Mouse (Mus musculus) 3134 (cell line): Measurements from ENCODE around the gene Gm42417.

Source experiments
- DNase-seq: peaks from one replicate; pipeline ENCODE4 v3.0.0-alpha.2; 2011; ENCODE audit warnings: low spot score; ENCODE audit not compliant: insufficient read length; ENCODE audit errors: extremely low read depth

Gene Gm42417

GRCm38 (mm10) chr1:36539186-36539585 lies at the start of gene Gm42417:
Gene Gm42417, minus strand, starts transcription at chr1:36539429.
- no peak for DNase-seq

DNA sequence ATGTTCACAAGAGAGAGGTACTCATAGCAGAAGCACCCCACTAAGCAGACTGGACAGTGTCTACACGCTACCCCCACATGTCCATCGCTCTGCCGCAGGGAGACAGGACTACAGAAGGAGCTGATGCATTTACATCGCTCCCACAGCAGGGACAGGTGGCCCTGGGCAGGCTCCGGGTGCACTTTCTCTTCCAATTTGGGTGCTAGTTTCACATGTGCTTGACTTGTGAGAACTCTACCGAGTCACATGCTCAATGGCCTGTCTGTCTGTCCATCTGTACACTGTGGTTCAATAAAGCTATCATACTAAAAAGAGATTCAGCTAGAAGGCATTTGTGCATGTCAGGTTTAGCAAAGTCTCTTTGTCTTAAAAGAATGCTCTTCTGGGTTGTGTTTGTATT lies 48.6 kb upstream of the Gm42417 start:
- no peak for DNase-seq

DNA sequence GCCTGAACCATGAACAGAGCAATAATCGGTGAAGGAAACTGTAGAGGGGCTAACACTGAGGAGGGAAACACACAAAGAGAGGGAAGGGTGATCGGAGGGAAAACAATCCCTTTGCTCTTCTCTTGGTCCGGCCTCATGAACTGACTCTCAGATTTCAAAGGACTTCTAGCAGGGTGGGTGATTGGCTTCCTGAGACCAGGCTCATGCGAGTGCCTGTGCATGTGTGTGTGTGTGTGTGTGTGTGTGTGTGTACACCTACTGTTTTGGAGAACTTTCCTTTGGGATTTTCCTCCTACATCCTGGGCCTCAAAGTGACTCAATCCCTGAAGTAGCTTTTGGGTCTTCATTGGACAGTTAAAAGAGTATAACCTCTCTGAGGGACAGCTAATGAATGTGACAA lies 47.1 kb upstream of the Gm42417 start:
- no peak for DNase-seq

GRCm38 (mm10) chr1:36583408-36584116 lies 44.3 kb upstream of the Gm42417 start:
- DNase-seq = no peak

DNA sequence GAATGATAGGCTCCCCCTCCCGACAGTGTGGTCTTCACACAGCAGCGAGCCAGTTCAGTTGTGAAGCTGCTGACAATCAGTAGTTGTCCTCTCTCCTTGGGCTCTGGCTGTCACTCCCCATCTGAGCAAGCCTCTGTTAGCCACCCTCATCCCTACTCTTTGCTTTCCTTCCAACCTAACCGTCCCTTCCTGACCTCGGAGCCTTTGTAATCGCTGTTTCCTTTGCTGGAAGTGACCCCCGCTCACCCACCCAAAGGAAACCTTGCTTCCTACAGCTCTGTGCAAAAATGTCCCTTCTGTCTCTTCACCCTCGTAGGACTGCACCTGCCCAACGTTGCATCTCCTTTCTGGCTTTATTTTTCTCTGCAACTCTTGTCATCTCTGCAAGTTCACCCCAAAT lies 43.0 kb upstream of the Gm42417 start:
- no peak for DNase-seq

DNA sequence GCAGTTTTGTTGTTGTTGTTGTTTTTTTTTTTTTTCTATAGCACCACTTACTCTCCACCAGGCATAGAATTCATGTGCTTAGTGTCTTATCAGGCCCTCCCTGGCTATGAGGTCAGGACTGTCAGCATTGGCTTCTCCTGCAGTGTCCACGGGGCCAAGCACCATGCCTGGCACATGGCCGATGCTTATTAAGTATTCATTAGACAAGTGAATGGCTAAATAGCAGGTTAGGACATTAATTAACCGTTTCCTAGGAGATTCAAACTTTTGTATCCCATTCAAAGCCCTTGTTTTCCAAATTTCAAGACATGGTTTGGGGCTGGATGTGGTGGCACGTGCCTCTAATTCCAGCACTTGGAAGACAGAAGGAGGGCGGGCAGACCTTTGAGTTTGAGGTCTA lies 42.0 kb upstream of the Gm42417 start:
- DNase-seq = no peak

DNA sequence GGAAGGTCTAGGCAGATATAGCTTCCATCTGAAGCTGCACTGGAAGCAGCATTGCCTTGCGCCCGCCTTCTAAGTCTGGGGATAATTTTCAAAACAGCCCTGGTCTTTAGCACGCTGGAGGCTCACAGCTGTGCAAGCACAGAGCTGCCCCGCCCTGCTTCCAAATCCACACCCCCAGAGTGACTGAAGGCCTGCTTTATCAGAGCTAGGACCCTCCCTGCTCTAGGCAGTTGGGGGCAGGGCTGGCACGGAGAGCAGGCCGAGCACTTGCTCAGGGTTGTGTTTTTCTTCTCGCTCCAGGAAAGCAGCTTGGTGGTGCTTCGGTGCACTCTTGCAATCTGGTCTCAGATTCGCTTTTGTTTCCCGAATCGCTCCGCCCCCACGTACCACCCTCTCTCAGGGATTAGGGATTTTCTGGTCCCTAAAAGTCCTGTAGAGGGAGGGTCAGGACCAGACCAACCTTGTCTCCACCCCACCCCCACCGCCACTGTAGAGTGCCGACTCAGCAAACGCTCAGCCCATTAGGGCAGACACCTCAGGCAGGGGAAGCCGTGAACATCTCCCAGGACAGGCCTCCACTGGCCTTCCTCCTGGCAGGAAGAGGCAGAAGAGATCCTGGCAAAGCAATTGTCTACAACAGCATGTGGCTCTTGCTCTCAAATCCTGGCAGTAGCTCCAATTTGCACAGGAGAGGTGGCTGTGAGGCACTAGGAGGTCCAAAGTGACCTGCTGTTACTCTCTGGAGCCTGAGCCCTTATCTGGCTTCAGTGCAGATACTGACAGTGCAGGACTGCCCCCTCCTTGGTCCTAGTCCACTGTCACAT lies 41.4 kb upstream of the Gm42417 start:
- DNase-seq = no peak

DNA sequence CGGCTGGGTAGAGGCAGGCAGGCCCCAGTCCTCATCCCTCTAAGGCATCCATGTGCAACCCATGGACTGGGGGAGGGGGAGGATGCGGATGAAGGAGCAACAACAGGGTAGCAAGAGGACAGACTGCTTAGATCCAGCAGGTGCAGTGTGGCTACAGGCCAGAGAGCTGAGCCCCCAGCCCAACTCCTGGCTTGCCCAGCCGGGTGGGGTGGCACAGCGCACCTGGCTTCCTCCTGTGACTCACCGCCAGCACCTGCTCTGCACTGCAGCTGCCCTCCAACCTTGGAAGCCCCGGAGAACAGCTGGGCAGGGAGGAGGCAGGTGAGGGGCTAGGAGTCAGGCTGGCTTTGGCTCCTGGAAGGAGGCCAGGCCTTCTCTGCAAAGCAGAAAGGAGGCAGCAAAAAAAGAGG lies 40.8 kb upstream of the Gm42417 start:
- no peak for DNase-seq

DNA sequence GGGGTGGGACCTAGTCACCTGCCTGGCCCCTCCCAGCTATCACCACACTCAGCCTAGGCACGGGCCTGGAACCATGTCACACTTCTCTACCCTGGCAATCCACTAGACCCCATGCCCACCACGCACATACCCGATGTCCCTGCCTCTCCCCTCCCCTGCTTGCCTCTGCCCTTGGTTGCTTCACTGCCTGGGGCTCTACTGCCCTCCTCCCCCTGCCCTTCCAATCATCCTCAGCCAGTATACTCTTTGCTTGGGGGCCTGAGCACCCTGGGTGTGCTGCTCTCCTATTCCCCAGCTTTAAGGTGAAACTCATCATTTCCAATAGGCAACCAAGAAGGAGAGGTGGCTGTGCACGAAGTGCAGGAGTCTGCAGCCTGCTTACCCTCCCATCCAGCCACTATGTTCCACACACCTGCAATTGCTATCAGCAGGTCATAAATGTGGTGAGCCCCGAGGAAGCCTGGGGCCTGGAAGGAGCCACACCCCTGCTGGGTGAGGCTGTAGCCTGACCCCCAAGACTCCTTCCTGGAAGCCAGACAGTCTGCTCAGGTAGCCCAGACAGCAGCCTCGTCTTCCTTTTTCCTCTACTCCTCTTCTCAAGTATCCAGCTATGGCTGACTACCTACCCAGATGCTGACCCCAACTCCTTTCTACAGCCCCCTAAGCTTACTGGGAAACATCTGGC lies 37.9 kb upstream of the Gm42417 start:
- no peak for DNase-seq

DNA sequence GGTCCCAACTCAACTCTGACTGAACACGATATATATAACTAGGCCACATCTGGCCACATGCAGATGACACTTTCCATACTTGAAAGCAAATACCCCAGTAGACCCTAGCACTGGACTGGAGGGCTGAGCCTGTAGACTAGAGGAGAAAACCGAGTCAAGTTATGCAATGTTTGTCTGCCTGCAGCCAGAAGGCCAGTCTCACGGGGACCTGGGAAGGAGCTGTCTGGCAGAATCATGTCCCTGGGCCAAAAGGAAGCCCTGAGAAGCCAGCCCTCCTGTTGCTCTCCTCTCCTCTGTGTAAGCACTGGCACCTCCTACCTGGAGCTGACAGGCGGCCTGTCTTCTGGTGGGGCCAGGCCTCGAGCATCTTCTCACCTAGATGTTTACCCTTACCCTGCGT lies 36.1 kb upstream of the Gm42417 start:
- DNase-seq = no peak

DNA sequence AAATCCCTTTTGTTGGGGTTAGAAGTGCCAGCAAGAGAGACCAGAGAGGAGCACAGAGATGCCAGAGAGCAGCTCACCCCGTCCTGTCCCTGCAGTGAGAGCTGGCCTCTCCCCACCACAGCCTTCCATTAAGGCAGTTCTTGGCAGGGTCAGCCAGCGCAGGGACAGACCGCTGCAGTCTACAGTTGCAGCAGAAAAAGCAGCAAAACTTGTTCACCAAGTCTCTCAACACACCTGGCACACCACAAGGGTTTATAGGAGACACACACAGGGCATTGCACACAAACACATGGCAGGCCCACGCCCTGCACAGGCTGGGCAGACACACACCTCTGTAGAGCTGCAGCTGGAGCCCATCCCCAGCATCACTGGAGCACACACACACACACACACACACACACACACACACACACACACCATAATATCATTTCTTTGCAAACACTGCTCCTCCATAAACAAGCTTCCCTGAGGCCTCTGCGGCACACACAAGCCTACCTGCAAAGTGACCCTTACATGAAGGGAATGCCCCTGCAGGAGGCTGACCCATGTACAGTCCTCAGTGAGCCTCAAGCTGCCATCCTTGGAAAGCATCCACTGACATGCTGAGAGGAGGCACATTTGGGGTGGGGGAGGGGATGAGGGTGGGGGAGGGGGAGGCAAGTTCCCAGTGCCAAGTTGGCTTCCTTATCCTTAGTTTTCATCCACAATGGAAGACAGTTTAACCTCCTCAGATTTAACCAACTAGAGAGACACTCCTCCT lies 35.1 kb upstream of the Gm42417 start:
- DNase-seq = no peak

DNA sequence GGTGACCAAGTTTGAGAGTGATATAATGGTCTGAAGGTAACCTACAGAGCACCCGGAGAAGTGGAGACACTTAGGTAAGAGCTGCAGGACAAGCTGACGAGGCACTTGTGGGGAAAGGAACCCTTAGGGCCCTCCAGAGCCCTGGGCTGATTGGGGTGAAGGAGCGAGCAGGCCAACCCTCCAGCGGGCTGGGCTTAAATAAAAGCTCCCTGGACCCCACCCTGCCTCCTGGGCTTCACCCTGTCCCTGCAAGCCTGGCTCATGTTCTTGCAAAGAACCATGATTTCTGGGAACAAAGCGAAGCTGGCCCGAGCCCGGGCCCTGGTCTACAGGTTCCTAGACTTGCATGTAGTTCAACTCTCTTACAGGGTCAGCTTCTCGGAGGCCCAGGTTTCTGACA lies 34.3 kb upstream of the Gm42417 start:
- DNase-seq = no peak

DNA sequence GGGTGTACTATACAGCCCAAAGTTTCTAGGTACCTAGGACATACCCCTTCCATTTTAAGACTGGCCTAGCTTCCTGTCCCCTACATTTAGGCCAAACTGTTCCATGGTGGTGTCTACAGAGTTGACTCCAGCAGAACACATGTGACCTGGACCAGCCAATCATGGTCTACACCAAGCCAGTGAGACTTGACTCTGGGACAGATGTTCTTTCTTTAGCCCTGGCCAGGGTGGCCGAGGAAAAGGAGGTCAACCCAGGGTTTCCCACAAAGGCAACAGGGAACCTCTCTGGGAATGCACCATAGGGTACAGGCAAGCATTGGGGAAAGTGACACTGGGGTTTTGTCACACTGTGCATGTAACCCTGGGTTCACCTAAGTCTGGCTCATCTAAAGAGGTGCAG lies 33.5 kb upstream of the Gm42417 start:
- no peak for DNase-seq

- no peak for DNase-seq
Observed at GRCm38 (mm10) chr1:36572140-36572700, 33.0 kb upstream of the Gm42417 start.

- DNase-seq = no peak
Observed at GRCm38 (mm10) chr1:36571627-36572026, 32.4 kb upstream of the Gm42417 start.

- no peak for DNase-seq
Observed at GRCm38 (mm10) chr1:36570320-36570719, 31.1 kb upstream of the Gm42417 start.

- no peak for DNase-seq
Observed at GRCm38 (mm10) chr1:36569694-36570276, 30.6 kb upstream of the Gm42417 start.

DNA sequence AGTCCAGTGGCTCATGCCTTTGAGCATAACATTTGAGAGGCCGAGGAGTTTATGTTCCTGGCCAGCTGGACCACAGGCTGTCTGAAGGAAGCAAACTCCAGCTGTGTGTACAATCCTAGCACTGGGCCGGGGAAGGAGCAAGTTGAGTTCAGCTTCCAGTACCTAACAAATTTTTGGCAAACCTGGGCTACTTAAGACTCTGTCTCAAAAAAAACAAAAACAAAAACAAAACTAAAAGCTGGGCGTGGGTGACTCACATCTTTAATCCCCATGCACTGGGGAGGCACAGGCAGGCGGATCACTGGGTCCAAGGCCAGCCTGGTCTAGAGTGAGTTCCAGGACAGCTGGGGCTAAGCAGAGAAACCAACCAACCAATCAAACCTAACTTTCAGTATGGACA lies 29.5 kb upstream of the Gm42417 start:
- no peak for DNase-seq

DNA sequence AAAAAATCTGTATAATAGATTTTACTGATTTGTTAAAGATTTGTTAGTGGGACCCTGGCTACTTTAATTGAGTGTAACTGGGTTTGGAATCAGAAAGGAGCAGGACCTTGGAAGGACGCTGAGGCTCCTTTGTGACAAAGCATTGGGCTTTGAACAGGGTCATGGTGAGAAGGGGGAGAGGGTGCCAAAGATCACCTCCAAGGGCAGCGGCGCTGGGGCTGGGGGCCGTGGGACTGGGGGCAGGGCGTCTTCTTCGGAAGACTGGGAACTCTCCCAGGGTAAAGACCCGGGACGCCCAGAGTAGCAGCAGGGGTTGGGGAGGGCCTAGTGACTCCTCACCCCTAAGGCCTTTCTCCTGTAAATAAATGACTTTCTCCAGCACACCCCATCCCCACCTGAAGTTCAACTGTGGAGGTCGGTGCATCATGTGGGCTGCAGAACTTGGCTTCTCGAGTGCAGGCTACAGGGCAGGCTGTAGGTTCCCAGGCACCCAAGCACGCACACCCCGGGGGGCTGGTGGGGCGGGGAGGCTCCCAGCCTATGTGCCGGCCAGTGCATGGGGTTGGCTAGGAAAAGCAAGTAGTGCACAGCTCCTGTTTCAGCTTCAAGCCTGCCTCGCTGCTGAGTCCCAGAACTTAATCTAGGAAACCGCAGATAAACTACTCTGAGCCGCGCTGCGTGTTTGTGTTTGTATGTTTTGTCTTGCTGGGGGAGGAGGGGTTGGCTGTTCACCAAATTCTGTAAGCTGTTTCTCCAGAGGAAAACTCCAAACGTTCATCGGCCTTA lies 28.8 kb upstream of the Gm42417 start:
- DNase-seq = no peak
